Mouse (Mus musculus) erythroblast, embryonic 14.5 days (primary cell): ENCODE results near the gene Hdac8.

Experiments used
- GATA1 ChIP-seq: IDR thresholded peaks from 2 replicates; pipeline ENCODE4 v1.6.1; 2012; ENCODE audit warnings: low read length, inconsistent platforms, mixed read lengths
- TAL1 ChIP-seq: IDR thresholded peaks from 3 replicates; pipeline ENCODE4 v1.6.1; 2012; ENCODE audit warnings: low read length, inconsistent platforms, mixed read lengths

DNA sequence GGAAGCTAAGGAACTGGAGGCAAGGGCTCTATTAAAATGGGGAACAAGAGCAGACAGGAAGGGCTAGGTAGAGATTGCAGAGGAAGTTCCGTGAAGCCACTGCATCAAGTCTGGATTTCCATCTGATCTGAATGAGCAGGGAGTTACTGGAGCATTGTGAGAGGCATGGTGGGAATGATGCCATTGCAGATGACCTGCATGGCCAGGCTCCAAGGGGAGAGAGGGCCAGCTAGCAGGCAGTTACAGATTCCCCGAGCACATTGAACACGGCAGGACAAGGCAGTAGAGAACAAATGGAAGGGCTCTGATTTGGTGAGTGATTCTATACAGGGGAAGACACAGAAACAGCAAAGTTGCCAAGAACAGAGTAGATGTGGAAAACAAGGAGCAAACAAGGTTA, 138.6 kb downstream of the Hdac8 start:
- TF ChIP-seq GATA1: no peak
- no peak for TF ChIP-seq TAL1
